Mouse (Mus musculus) spleen, embryonic (tissue): ENCODE results near the gene Nub1.

Source experiments
- CTCF ChIA-PET: fragments of 350-600 bp; sonication (Branson Sonifier 250); formaldehyde crosslinking; loops from one replicate; lab custom pipeline; 2022; lab: Charles Lee

Gene Nub1

DNA sequence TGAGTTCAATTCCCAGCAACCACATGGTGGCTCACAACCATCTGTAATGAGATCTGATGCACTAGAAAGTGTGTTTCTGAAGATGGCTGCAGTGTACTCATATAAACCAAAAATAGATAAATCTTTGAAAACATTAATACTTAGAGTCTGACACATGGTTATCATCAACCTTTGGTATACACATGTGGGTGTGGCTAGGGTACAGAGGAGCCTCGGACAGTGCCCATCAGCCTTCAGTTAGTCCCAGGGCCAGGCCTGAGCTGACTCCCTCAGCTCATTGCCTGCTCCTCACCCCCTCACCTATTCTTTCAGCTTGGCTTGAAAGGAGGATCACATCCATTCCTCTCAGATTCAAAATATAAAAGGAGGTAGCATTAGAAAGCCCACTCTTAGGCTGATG is 53.2 kb downstream of the Nub1 start:
- CTCF ChIA-PET, result interaction anchor here (0.5 kb wide), 1 partner anchor 11 kb away, joined by 3 read pairs; no protein-coding TSS in a partner anchor

DNA sequence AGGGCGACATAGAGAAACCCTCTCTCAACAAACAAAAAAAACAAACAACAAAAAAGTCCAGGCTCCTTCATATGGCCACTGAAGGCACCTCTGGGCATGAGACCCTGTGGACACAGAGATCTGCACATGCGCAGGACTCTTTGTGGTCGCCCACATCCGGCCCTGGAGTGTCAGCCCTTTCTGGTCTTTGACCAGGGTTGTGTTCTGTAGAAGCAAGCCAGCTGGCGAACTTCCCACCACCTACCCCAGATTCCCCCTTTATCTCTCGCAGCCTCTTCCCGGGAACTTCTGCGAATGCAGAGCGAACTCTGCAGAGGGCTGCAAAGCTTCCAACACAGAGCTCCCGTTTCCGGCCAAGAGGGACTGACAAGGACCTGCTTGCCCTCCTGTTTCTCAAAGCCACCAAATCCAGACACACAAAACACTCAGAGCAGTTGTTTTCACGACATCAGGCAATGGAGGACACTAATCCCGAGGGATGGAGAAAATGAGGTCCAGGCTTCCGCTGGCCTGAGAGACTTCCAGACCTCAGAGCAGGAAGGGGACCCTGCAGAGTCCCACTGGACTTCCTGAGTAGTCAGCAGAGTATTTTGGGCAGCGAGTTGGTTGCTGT is 53.9 kb downstream of the Nub1 start:
- CTCF ChIA-PET, result interaction anchor here (0.5 to 0.8 kb wide), 2 partner anchors 10 to 34 kb away, joined by 3 read pairs; no protein-coding TSS in a partner anchor

DNA sequence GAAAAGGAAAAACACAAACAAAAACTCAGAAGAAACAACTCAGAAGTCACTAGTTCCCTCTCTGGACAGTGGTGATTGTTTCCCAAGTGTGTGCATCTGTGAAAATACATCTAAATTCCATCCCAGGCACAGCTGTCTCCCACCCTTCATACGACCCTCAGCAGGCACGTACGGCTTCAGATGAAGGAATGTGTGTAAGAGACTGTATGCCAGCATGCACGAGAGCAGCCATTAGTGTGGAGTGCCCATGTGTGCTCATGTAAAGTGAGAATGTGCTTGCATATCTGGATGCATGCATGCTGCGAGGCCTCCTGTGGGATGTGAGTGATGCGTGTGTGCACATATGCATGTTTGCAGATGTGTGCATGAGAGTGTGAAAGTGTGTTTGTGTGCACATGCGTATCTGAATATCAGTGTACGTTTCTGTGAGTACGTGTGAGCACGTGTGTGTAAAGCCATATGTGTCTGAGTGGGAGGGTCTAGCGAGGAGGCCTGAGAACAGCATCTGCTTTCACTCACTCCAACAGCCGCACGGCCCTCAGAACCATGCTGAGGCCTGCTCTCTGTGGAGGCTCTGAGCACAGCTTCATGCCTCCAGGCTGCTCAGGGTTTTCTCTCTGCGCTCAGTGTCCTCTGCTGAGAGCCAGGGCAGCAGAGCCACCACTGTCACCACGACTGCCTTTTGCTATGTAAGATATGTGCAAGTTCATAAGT is 56.0 kb downstream of the Nub1 start:
- CTCF ChIA-PET, result no interaction called here

DNA sequence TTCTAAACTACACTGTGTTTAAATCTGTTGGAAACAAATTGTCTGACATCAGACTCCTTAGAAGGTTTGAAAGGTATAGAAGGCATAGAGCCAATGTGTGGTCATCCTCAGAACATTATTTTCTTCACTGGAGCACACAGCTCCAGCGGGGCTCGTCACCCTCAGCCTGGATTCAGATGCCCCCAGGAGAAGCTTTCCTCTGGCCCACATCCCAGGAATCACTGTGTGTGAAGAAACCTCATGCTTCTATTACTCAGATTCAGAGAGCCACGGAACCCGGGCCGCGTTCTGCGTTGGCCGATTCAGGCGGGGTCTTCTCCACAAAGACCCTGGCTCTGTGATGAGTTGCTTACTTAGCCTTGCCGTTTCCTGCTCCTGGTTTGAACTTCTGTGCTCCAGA is 58.6 kb downstream of the Nub1 start:
- CTCF ChIA-PET, result no interaction called here

DNA sequence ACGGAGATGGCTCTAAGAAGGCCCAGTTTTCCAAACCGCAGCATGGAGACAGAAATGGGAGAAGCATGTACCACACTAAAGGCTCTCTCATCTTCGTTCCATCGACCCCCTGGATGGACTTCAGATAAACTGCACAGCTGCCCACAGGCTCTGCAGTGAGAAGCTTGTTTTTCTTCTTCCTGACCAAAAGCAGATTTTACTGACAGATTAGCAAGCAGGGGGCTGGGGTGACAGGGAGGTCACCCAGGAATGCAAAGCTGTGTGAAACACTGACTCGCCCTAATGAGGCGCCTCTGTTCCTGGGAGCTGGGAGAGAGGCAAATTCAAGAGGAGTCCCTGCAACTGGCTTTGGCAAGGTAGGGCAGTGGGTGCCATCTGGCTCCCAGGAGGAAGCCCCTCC is 62.2 kb downstream of the Nub1 start:
- CTCF ChIA-PET, result no interaction called here

DNA sequence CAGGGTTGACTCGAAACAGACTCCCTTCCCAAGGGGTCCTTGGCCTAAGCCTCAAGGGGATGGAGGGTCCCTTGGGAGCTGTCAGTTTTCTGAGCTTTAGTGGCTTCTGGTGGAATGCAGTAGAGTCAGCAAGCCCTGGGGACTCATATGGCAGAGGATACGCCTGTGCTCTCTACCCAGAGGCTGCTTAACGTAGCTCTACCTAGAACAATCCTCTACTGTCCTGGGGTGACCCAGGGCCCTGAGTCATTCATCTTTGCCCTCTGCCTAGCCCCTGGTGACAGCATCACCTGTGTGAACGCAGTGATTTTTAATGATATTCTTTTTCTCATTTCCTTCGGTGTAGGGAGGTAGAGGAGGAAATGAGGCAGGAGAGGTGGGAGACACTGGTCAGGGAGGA is 64.4 kb downstream of the Nub1 start:
- CTCF ChIA-PET, result interaction anchor here (0.7 kb wide), 1 partner anchor 11 kb away, joined by 3 read pairs; no protein-coding TSS in a partner anchor

DNA sequence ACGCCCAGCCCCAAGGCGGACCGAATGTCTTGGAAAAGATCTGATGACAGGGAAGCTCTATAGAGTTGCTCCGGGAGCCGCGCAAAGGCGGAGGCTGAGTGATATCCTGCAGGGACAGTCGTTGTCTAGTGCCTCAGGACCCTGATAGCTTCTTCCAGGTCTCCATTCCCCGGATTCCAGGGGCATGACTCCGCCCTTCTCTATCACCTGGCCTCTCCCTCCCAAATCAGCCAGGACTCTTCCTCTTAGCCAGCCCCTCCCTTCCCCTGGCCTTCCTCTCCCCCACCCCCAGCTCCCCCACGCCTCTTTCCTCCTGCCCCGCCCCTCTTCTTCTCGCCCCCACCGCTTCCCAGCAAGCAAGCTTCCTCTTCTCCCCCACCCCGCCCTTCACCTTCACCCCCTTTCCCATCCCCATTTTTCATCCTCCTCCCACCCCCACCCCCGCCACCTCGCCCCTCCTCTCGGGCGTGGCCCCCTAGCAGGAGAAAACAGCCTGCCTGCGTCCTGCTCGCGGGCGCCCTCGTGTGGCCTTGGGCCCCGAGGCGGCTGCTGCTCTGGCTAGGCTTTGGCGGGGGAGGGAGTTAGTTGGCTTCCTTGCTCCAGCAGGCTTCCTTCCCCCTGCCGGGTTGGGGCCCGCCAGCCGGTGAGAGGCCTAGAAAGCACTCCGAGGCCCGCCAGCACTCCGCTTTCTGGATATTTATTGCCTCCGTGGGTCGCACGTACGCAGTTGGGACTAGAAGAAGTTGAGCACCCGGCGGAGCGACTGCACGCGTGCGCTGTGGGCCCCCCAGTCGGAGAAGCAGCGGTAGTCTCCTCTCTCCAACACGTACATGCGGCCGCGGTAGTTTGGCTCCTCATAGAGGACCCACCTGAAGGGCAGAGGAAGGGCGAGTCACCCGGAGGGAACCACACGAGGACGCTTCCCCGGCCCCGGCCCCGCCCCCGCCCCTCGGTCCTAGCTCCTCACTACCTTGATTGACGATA is 65.3 kb downstream of the Nub1 start:
- CTCF ChIA-PET, result interaction anchor here (0.5 to 0.7 kb wide), 7 partner anchors 41 to 874 kb away, joined by 3 to 20 read pairs (median 5); no protein-coding TSS in a partner anchor

DNA sequence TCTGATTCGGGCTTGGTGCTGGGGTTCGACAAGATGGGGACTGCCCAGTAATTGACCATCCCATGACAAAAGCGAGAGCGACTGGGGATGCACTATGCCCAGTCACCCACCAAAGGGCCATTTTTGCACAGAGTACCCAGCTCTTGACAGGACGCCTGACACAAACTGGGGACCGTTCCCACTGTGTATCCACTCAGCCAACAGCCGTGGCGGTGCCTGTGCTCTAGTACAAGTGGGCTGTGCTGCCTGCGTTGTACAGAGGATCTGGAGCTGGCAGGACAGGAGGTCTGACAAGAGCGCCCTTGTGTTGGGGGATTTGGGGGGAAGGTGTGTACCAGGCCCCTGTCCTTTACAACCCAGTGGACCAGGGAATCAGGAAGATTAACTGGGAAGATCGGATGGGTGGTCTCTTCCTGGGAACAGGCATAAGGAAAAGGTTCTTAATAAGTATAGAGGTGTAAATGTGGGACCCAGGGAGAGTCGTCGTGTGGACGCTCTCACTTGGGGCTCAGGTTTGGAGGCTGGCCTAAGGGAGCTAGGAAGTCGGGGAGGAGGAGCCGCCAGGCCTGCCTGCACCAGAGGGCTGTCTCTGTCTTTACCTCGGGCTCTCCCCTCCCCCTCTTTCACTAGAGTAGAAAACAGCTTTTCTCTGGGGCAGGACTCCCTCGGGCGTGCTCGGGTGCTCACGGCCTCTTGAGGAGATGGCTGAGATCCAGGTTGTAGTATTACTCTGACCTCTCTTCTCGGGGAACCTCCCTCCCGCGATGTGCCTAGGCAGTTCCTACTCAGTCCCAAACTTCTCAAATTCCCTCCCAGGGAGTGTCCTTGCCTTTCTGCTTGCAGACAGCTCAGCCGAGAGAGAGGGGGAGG is 66.2 kb downstream of the Nub1 start:
- CTCF ChIA-PET, result interaction anchor here (0.6 kb wide), 2 partner anchors 43 to 281 kb away, joined by 3 to 5 read pairs; no protein-coding TSS in a partner anchor

DNA sequence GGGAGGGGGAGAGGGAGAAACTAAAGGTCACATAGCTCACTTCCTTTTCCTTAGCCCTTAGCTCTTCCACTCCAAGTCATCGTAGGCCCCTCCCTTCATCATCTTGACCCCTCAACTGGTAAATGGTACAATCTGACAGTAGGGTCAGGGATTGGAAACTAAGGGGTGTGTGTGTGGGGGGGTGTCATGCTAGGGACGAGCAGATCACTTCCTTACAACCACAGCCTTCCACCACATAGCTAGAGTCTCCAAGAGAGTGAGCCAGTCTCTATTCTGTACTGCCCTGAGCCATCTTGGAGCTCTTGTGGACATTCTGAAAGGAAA is 66.8 kb downstream of the Nub1 start:
- CTCF ChIA-PET, result no interaction called here

DNA sequence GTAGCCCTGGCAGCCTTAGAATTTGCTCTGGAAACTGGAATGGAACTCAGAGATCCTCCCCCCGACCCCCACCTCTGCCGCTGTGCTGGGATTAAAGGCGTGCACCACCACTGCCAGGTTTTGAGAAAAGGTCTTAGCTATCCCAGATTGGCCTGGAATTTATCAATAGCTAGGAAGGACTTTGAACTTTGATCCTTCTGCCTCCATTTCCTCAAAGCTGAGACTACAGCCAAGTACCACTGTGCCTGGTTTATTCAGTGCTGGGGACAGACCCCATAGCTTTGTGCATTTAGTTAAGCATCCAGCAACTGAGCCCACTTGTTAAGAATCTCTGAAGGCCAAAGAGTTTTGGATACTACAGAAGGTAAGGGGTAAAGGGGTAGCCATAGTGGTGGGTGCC is 71.6 kb downstream of the Nub1 start:
- CTCF ChIA-PET, result no interaction called here

DNA sequence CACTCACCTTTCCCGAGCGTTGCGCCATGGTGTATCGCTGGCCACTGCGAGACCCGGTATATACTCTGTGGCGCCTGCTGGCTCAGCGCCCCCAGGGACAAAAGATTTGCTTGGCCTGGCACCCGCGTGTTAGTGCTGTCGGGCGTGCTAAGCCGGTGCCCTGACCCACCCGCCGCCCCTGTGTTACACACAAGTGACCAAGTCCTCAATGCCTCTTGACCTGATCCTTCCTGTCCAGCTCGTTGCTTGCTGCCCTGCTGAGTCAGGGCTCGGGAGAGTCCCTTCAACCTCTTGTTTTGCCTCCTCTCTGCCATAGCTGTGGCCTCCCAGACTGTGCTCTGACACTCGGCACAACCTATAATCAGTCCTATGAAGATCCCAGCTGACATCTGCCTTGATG is 72.5 kb downstream of the Nub1 start, which contains the start of gene Crygn:
Gene Crygn (minus strand): TSS at position 193 of the 400 bp plus-strand sequence.
- CTCF ChIA-PET, result no interaction called here
